Mouse (Mus musculus): ENCODE measurements around the gene Noxo1. TPM values are rescaled to one million over a fixed set of nuclear protein-coding genes. Genes with fewer than 3 reads are reported as not detected.

Gene Noxo1
- polyA plus RNA-seq (2016; fragmentation: Nextera tagmentation; extraction: Ambion mirVana) = 1.3 and 1.8 TPM in 2 replicates

DNA sequence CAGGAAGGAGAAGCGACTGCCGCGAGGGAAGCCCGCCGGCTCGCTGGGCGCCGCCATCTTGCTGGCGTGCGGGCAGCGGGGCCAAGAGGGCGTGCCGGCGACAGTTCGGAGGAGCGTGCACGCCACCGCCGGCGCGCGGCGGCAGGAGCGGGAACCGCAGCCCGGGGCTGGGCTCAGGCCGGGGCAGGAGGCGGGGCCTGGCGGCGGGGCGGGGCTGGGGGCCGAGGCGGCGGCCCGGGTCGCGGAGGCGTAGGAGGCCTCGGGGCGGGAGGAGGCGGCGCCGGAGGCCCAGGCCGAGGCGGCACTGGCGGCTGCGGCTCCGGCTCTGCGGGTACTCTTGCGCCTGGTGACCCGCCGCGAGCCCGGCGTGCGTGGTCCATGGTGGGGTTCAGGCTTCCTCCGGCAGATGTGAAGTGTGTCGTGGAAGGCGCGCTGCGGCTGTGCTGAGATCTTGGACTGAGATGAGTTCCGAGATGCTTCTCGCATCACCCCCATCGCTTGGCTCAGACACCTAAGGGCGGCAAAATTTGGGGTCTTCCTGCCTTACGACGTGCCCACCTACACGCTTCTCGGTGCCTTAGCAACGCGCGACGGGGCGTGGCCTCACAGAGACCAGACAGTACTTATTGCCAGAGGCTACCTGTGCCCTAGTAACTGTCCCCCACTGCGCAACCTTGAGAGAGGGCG is at the start of gene Noxo1, which contains the start of gene Gfer:
Noxo1 (plus strand) TSS at position 224 of the 687 bp plus-strand sequence.
Gfer (minus strand) TSS at position 146 of the 687 bp plus-strand sequence.
- Histone ChIP-seq H3K4me3 (peak within 1 kb of the TSS; percentile 83), H3K9ac (peak within 1 kb of the TSS; percentile 92), H3K27ac (ENCODE audit: poor library complexity, severe bottlenecking) (peak within 1 kb of the TSS; percentile 66), H3K4me2 (peak within 1 kb of the TSS; percentile 76), H3K36me3 (peaks cover 31% of the 10 kb centered on the region), H3K9me3 (replicated peaks) (no peaks in the 10 kb centered on the region), H3K27me3 (replicated peaks) (peaks cover 13% of the 10 kb centered on the region), H3K4me1 (replicated peaks) (peaks cover 23% of the 10 kb centered on the region)
- peak; percentile 94 for ATAC-seq (ENCODE audit: insufficient number of reproducible peaks, low FRiP score)
- WGBS = 1% methylated on average over 74 of the region's 76 CpGs

DNA sequence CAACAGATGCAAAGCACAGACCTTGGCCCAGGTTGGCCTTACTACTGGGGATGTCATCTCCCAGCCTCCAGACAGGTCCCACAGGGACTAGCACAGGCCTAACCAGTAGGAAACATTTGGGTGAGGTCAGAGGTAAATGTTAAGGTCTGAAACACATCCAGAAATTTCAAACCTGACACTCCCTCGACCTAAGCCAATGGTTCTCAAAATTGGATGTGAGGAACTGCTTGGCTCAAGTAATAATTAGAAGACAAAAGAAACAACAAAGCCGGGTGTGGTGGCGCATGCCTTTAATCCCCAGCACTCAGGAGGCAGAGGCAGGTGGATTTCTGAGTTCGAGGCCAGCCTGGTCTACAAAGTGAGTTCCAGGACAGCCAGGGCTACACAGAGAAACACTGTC is 49.7 kb upstream of the Noxo1 start:
- Histone ChIP-seq H3K9ac (no peak overlapping the region), H3K4me1 (replicated peaks) (peaks cover 66% of the 10 kb centered on the region), H3K27me3 (replicated peaks) (peaks cover 54% of the 10 kb centered on the region), H3K9me3 (replicated peaks) (no peaks in the 10 kb centered on the region), H3K27ac (ENCODE audit: poor library complexity, severe bottlenecking) (peak overlapping the region; percentile 87), H3K4me2 (no peak overlapping the region), H3K36me3 (0 out of 2 replicates have a peak, but pooled peaks cover 10% of the 10 kb centered on the region), H3K4me3 (no peak overlapping the region)
- WGBS = 77% methylated on average over 4 of the region's 4 CpGs
- ATAC-seq (ENCODE audit: insufficient number of reproducible peaks, low FRiP score) = no peak

DNA sequence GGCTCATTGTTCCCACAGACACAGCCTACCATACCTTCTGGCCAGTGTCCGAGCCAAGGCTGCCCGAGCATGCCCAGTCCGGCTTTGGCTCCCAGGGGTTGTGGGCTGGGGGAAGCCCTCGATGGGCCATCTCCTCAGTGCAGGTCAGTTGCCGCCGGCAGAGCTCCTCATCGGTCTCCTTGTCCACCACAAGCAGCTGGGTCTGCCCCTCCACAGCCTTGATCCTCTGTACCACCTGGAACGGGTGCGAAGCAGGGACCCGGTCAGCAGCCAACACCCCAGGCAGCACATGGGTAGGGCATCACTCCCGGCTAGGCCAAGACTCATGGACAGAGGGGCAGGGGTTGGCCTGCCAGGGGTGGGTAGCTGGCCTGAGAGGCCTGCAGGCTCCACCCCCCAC is 48.5 kb upstream of the Noxo1 start:
- peaks cover 50% of the 10 kb centered on the region for H3K27me3 ChIP-seq (replicated peaks)
- WGBS = 68% methylated on average over 11 of the region's 11 CpGs

DNA sequence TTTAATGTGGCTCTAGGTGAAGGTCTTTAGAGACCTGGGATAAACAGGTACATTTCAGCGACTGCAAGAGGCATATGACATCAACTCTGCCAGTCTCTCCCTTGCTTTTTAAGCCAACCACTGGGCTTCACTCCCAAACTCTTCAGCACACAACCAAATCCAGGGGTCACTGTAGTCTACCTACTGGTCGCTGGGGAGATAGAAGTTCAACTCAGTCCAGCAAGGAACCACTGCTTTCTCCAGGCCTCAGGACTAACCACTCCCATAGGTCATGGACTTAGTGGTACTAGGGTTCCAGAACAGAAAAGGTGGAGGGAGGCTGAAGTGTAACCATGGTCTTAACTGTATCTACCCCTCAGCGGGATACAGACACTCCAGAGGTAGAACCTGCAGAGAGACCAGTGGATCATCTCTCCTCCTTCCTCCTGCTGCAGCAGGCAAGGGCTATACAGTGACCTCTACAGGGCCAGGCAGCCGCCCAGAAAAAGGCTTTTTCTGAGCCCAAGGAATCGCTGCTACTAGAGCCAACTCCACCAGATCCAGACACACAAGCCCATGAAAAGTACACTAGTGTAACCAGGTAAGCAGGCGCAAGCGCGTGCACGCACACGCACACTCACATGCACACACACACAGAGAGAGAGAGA is 47.2 kb upstream of the Noxo1 start:
- peaks cover 45% of the 10 kb centered on the region for H3K27me3 ChIP-seq (replicated peaks)
- ATAC-seq (ENCODE audit: insufficient number of reproducible peaks, low FRiP score) = no peak
- 0 out of 2 replicates have a peak overlapping the region, but pooled peaks have one; percentile 68 for H3K27ac ChIP-seq (ENCODE audit: poor library complexity, severe bottlenecking)
- H3K36me3 ChIP-seq = no peaks in the 10 kb centered on the region
- H3K4me1 ChIP-seq (replicated peaks) = peaks cover 65% of the 10 kb centered on the region
- H3K4me3 ChIP-seq = peak overlapping the region; percentile 77
- peak overlapping the region; percentile 84 for H3K9ac ChIP-seq
- 69% methylated on average over 10 of the region's 10 CpGs for WGBS
- H3K9me3 ChIP-seq (replicated peaks) = no peaks in the 10 kb centered on the region
- H3K4me2 ChIP-seq = peak overlapping the region; percentile 96

More for the DNA sequence above, 48.5 kb upstream of the Noxo1 start:
- Histone ChIP-seq H3K4me2 (peak overlapping the region; percentile 96), H3K9me3 (replicated peaks) (no peaks in the 10 kb centered on the region), H3K4me1 (replicated peaks) (peaks cover 66% of the 10 kb centered on the region), H3K4me3 (peak overlapping the region; percentile 21), H3K36me3 (0 out of 2 replicates have a peak, but pooled peaks cover 4% of the 10 kb centered on the region), H3K27ac (ENCODE audit: poor library complexity, severe bottlenecking) (peak overlapping the region; percentile 87), H3K9ac (peak overlapping the region; percentile 56)
- ATAC-seq (ENCODE audit: insufficient number of reproducible peaks, low FRiP score) = no peak

DNA sequence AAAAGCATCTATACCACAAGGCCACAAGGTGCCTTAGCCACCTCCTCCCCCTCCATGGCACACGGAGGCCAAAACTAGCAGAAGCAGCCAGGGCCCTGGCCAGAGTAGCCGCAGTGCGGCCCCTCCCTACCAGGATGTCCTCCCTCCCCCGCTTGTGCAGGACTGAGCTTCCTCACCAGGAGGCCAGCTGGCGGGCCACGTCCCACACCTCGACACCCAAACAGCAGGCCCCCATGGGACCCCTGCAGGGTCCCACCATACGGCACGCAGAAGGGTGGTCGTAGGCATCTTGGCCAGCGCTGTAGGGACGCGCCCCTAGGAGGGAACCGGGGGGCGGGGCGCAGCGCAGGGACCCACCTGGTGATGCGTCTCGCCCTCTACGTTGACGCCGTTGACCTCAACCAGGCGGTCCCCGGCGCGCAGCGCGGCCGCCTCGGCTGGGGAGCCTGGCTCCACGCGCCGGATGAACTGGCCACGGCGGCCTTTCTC is 46.4 kb upstream of the Noxo1 start:
- Histone ChIP-seq H3K36me3 (no peaks in the 10 kb centered on the region), H3K27ac (ENCODE audit: poor library complexity, severe bottlenecking) (peak overlapping the region; percentile 68), H3K9me3 (replicated peaks) (no peaks in the 10 kb centered on the region), H3K4me3 (peak overlapping the region; percentile 77), H3K4me1 (replicated peaks) (peaks cover 58% of the 10 kb centered on the region), H3K27me3 (replicated peaks) (peaks cover 45% of the 10 kb centered on the region), H3K4me2 (peak overlapping the region; percentile 96), H3K9ac (peak overlapping the region; percentile 84)
- peak; percentile 27 for ATAC-seq (ENCODE audit: insufficient number of reproducible peaks, low FRiP score)
- under 1% methylated on average over 33 of the region's 35 CpGs for WGBS

DNA sequence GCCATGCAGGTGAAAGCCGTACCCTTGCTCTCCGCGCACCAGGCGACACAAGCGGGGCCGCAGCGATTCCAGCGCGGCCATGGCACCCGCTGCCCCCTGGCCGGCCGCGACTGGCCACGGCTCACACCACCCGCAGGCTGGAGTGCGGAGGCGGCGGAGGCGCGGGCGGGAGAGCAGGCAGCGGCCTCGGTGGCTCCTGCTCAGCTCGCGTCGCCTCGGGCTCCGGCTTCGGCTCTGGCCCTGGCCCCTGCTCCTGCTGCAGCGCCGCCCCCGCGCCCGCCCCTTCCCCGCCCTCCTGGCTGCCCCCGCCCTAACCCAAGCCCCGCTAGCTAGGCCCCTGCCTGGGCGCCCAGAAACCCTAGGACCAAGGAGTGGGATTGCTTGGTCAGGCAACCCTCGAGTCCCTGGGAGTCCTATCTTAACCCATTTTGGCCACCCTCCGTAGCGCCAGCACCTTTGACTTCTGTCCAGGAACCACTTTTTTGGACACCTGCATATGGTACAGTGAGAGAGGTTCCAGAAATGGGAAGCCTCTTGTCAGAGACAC is 45.9 kb upstream of the Noxo1 start, which contains the start of gene Slc9a3r2:
Slc9a3r2 (minus strand) TSS at position 258 of the 547 bp plus-strand sequence.
- H3K27me3 ChIP-seq (replicated peaks) = peaks cover 47% of the 10 kb centered on the region

DNA sequence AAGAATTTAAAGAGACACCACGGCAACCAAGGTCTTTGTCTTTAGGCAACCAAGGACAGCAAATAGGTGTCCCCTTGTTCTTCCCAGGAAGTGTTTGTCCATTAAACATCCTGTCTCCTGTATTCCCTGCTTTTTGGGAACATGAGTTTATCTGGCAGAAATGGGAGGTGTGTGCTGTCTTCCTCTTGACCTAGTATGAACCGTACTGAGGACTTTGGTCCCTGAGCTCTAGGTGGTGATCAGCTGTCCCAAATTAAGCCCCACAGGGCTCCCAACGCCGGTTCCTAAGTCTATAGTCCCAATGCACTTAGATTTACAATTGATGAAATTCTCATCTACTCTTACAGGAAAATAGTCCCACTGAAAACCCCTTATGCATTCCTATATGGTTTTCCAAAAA is 45.3 kb upstream of the Noxo1 start:
- Histone ChIP-seq H3K9ac (0 out of 2 replicates have a peak overlapping the region, but pooled peaks have one; percentile 84), H3K36me3 (no peaks in the 10 kb centered on the region), H3K4me3 (no peak overlapping the region), H3K4me1 (replicated peaks) (peaks cover 46% of the 10 kb centered on the region), H3K4me2 (peak overlapping the region; percentile 96), H3K9me3 (replicated peaks) (no peaks in the 10 kb centered on the region), H3K27ac (ENCODE audit: poor library complexity, severe bottlenecking) (no peak overlapping the region), H3K27me3 (replicated peaks) (peaks cover 49% of the 10 kb centered on the region)
- no peak for ATAC-seq (ENCODE audit: insufficient number of reproducible peaks, low FRiP score)
- 78% methylated on average over 4 of the region's 4 CpGs for WGBS

More for the DNA sequence above, 45.9 kb upstream of the Noxo1 start, which contains the start of gene Slc9a3r2:
- ATAC-seq (ENCODE audit: insufficient number of reproducible peaks, low FRiP score) = peak; percentile 76
- H3K36me3 ChIP-seq = no peaks in the 10 kb centered on the region
- peaks cover 52% of the 10 kb centered on the region for H3K4me1 ChIP-seq (replicated peaks)
- under 1% methylated on average over 35 of the region's 41 CpGs for WGBS
- peak within 1 kb of the TSS; percentile 77 for H3K4me3 ChIP-seq
- H3K4me2 ChIP-seq = peak within 1 kb of the TSS; percentile 96
- peak within 1 kb of the TSS; percentile 84 for H3K9ac ChIP-seq
- H3K27ac ChIP-seq (ENCODE audit: poor library complexity, severe bottlenecking) = peak within 1 kb of the TSS; percentile 68
- no peaks in the 10 kb centered on the region for H3K9me3 ChIP-seq (replicated peaks)

DNA sequence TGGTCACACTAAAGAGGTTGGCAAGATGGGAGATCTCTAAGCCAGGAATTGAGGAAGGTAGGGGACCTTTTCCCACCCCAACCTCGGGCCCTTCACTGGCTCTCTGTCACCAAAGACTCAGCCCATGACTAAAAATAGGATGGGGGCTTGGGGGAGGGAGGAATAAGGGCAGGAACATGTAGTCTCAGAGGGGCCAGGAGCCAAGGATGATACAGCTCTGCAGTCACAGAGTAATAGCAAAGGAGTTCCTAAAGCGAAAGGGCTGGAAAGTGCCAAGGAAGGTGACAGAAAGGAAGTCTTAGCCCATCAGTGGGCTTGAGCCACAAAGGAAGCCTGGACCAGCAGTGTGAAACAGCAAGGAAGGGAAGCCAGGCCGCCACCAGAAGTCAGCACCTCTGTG is 44.2 kb upstream of the Noxo1 start:
- ATAC-seq (ENCODE audit: insufficient number of reproducible peaks, low FRiP score) = no peak
- Histone ChIP-seq H3K9ac (peak overlapping the region; percentile 39; the same call in 1 of the 2 replicates), H3K9me3 (replicated peaks) (no peaks in the 10 kb centered on the region), H3K4me3 (no peak overlapping the region), H3K27me3 (replicated peaks) (peaks cover 58% of the 10 kb centered on the region), H3K36me3 (no peaks in the 10 kb centered on the region), H3K4me1 (replicated peaks) (peaks cover 40% of the 10 kb centered on the region), H3K4me2 (no peak overlapping the region), H3K27ac (ENCODE audit: poor library complexity, severe bottlenecking) (no peak overlapping the region)
- 54% methylated on average over 3 of the region's 3 CpGs for WGBS

DNA sequence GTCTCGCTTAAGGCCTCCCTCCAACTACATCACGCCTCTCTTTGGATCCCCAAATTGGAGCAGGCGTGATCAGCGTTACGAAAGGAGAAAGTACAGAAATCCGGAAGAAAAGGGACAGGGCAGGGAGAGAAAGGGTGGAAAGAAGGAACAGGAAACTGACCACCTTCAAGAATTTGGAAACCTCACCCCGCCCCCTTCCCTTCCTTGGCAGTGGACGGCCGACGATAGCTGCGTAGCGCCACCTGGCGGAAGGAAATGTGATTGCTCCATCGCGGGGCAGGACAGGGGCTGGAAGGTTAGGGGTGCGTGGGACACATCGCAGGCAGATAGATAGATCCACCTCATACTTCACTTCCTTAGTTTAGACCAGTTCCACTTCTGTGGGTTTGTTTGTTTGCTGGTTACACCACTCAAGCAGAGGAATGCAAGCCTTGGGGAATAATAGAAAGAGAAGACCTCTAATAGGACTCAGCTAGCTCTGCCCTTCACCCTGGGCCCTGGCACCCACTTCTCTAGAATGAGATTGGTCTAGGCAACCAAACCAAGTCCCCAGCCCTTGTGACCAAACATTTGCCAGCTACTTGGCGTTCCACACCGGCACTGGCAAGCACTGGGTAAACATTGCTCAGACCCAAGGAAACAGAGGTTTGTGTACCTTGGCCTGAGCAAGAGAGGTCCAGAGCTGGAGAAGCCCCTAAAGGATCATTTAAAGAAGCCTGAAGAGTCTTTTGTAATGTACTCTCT is 41.9 kb upstream of the Noxo1 start:
- H3K36me3 ChIP-seq = no peaks in the 10 kb centered on the region
- no peak overlapping the region for H3K27ac ChIP-seq (ENCODE audit: poor library complexity, severe bottlenecking)
- H3K9ac ChIP-seq = peak overlapping the region; percentile 44; the same call in 1 of the 2 replicates
- H3K4me1 ChIP-seq (replicated peaks) = peaks cover 34% of the 10 kb centered on the region
- ATAC-seq (ENCODE audit: insufficient number of reproducible peaks, low FRiP score) = 0 out of 2 replicates have a peak, but pooled peaks have one; percentile 23
- no peaks in the 10 kb centered on the region for H3K9me3 ChIP-seq (replicated peaks)
- H3K27me3 ChIP-seq (replicated peaks) = peaks cover 58% of the 10 kb centered on the region
- 4% methylated on average over 19 of the region's 19 CpGs for WGBS
- peak overlapping the region; percentile 34 for H3K4me3 ChIP-seq
- peak overlapping the region; percentile 65 for H3K4me2 ChIP-seq

DNA sequence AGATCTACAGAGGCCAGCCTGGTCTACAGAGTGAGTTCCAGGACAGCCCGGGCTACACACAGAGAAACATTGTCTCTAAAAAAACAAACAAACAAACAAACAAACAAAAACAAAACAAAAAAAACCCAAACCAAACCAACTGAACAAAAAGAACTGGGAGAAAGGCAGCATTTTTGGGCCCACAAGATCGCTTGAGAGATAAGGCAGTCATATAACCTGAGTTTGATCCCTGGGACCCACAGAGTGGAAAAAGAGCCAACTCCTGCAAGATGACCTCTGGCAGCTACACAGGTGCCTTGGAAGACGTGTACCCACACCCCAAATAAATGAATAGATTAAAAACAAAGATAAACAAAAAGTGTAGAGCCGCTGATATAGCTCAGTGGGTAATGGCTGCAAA is 41.1 kb upstream of the Noxo1 start:
- Histone ChIP-seq H3K9me3 (replicated peaks) (no peaks in the 10 kb centered on the region), H3K27ac (ENCODE audit: poor library complexity, severe bottlenecking) (no peak overlapping the region), H3K4me2 (no peak overlapping the region), H3K36me3 (no peaks in the 10 kb centered on the region), H3K4me3 (no peak overlapping the region), H3K9ac (no peak overlapping the region), H3K4me1 (replicated peaks) (peaks cover 25% of the 10 kb centered on the region), H3K27me3 (replicated peaks) (peaks cover 64% of the 10 kb centered on the region)
- 68% methylated on average over 4 of the region's 4 CpGs for WGBS
- ATAC-seq (ENCODE audit: insufficient number of reproducible peaks, low FRiP score) = no peak

All from heart, embryonic 12.5 days (tissue).